Mouse (Mus musculus) layer of hippocampus, adult 2 months (tissue): ENCODE results near the gene Cpa1. TPM values are rescaled to one million over a fixed set of nuclear protein-coding genes. Genes with fewer than 3 reads are reported as not detected.

ENCODE experiments used
- DNase-seq, 2 experiments: peaks; one replicate each; pipeline ENCODE4 v3.0.0; 2022; ENCODE audit warnings: low spot score in 2 of 2
- H3K27ac ChIP-seq: fragments of 200-600 bp; 2 replicates; pipeline ENCODE4 v1.8.1; 2022
- H3K4me3 ChIP-seq: fragments of 200-600 bp; 2 replicates; pipeline ENCODE4 v1.8.1; 2022; ENCODE audit warnings: mild to moderate bottlenecking
- CTCF ChIP-seq: fragments of 200-600 bp; conservative IDR thresholded peaks from 2 replicates; pipeline ENCODE4 v1.8.1; 2022; ENCODE audit warnings: antibody characterized with exemption, mild to moderate bottlenecking, moderate library complexity
- total RNA-seq, 2 experiments: library from RNA; stranded (reverse); gene quantifications; 2 replicates each; pipeline ENCODE4 v1.2.3; 2021

Cpa1 gene
- total RNA-seq, 2 experiments from 2014 or later = not detected

- TF ChIP-seq CTCF = no peak
- H3K27ac ChIP-seq = no peak overlapping the region
- H3K4me3 ChIP-seq = no peak overlapping the region
- DNase-seq = no peak
Observed at GRCm38 (mm10) chr6:30614251-30614650, 24.8 kb upstream of the Cpa1 start.

GRCm38 (mm10) chr6:30615741-30616140, 23.3 kb upstream of the Cpa1 start:
- TF ChIP-seq CTCF = no peak
- no peak overlapping the region for H3K4me3 ChIP-seq
- DNase-seq = no peak
- H3K27ac ChIP-seq = no peak overlapping the region

- no peak for DNase-seq
- TF ChIP-seq CTCF = no peak
- Histone ChIP-seq H3K4me3 (no peak overlapping the region), H3K27ac (no peak overlapping the region)
Observed at GRCm38 (mm10) chr6:30616491-30616941, 22.5 kb upstream of the Cpa1 start.

GRCm38 (mm10) chr6:30617020-30617958, 21.7 kb upstream of the Cpa1 start:
- Histone ChIP-seq H3K27ac (no peak overlapping the region; the same call in 1 of the 2 replicates), H3K4me3 (no peak overlapping the region)
- TF ChIP-seq CTCF = no peak
- DNase-seq = no peak

- DNase-seq = peak; percentile 45 to 69
- Histone ChIP-seq H3K4me3 (peak overlapping the region; percentile 46), H3K27ac (peak overlapping the region; percentile 95)
- TF ChIP-seq CTCF = peak; percentile 64
Observed at GRCm38 (mm10) chr6:30617959-30618590, 20.9 kb upstream of the Cpa1 start.

GRCm38 (mm10) chr6:30618735-30619134, 20.3 kb upstream of the Cpa1 start:
- H3K4me3 ChIP-seq = no peak overlapping the region
- no peak for TF ChIP-seq CTCF
- no peak for DNase-seq
- peak overlapping the region; percentile 95 for H3K27ac ChIP-seq

GRCm38 (mm10) chr6:30619606-30620005, 19.4 kb upstream of the Cpa1 start:
- Histone ChIP-seq H3K4me3 (no peak overlapping the region), H3K27ac (no peak overlapping the region)
- no peak for TF ChIP-seq CTCF
- DNase-seq = no peak

GRCm38 (mm10) chr6:30620591-30620990, 18.4 kb upstream of the Cpa1 start:
- H3K4me3 ChIP-seq = no peak overlapping the region
- DNase-seq = no peak
- no peak overlapping the region for H3K27ac ChIP-seq
- no peak for TF ChIP-seq CTCF

GRCm38 (mm10) chr6:30620994-30621393, 18.0 kb upstream of the Cpa1 start:
- Histone ChIP-seq H3K4me3 (no peak overlapping the region), H3K27ac (no peak overlapping the region)
- DNase-seq = no peak
- TF ChIP-seq CTCF = no peak

GRCm38 (mm10) chr6:30621986-30622389, 17.0 kb upstream of the Cpa1 start:
- DNase-seq = no peak
- Histone ChIP-seq H3K27ac (no peak overlapping the region), H3K4me3 (no peak overlapping the region)
- no peak for TF ChIP-seq CTCF

GRCm38 (mm10) chr6:30624763-30625162, 14.3 kb upstream of the Cpa1 start:
- no peak overlapping the region for H3K4me3 ChIP-seq
- TF ChIP-seq CTCF = no peak
- DNase-seq = no peak
- H3K27ac ChIP-seq = no peak overlapping the region

GRCm38 (mm10) chr6:30628152-30628551, 10.9 kb upstream of the Cpa1 start:
- no peak overlapping the region for H3K4me3 ChIP-seq
- 0 out of 2 replicates have a peak, but pooled peaks have one; percentile 5 for TF ChIP-seq CTCF
- peak; percentile 46 to 60 for DNase-seq
- peak overlapping the region; percentile 36; the same call in 1 of the 2 replicates for H3K27ac ChIP-seq

GRCm38 (mm10) chr6:30629989-30630388, 9.0 kb upstream of the Cpa1 start:
- Histone ChIP-seq H3K4me3 (no peak overlapping the region), H3K27ac (no peak overlapping the region)
- no peak for DNase-seq
- TF ChIP-seq CTCF = no peak
